Mouse (Mus musculus) right cerebral cortex, adult 2 months (tissue): ENCODE measurements around the gene Kcnk5.

Experiments
- DNase-seq, 2 experiments: peaks; one replicate each; pipeline ENCODE4 v3.0.0; 2021 to 2022; ENCODE audit warnings: low spot score in 2 of 2

The Kcnk5 gene

DNA sequence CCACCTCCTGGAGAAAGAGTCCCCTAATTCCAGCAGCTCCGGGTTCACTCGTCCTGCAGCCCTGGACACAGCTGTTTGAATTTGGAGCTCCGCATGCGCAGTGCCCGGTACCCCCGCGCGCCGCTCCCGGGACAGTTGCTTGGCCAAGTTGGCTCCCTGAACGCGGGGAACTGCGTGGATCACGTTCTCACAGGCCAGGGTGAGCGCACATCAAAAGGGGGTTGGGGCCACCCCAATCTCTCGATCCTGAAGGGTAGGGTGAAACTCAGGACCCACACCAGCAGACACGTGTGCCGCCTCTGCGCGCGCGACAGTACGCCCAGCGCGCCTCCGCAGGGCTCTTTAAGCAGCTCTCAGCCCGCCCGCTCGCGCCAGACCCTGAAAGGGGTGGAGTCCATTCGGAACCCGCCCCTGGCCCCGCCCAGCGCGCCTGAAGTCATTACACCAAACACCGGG lies at the start of gene Kcnk5:
Kcnk5 (minus strand) TSS at position 344 of the 456 bp plus-strand sequence.
- peak; percentile 58 to 63 for DNase-seq

- DNase-seq, result no peak
Measured at GRCm38 (mm10) chr14:20230063-20230491, 48.5 kb upstream of the Kcnk5 start.

GRCm38 (mm10) chr14:20229437-20229836 lies 47.8 kb upstream of the Kcnk5 start:
- DNase-seq, result no peak

DNA sequence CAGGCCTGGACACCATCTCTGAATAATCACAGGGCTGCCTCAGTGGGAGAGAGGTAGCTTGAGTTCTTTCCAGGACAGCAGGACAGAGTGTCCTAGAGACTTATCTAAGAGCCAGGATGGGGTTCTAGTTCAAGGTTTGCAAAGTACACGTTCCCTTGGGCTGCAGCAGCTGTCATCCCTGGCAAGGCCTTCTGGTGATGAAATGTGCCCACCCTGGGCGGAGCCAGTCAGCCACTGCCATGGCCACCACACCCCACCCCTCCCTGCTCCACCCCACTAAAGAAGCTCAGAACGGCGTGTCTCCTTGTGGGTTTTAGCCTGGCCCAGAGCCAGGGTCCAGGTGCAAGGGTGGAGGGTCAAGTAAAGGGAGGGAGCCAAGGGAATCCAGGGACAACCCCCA lies 46.7 kb upstream of the Kcnk5 start:
- DNase-seq, result no peak

GRCm38 (mm10) chr14:20226982-20227381 lies 45.4 kb upstream of the Kcnk5 start:
- DNase-seq, result no peak

- DNase-seq, result no peak
Measured at GRCm38 (mm10) chr14:20226488-20226887, 44.9 kb upstream of the Kcnk5 start.

DNA sequence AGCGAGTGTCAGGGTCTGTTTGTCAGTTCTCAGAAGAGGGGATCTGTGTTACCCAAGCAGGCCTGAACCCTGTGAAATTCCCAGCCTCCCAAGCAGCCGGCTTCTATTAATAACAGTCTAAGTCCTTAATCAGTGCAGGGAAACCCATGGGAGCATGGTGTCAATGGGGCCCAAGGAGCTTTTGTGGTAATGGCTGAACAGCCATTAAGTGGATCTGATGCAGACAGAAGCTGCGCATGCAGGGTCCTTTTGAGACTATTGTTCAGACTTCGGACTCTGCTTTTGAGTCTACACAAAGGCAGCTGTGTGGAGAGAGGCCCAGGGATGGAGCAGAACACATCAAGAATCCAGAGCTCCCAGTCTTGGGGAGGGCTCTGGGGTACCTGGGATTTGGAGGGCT lies 43.9 kb upstream of the Kcnk5 start:
- DNase-seq, result no peak

GRCm38 (mm10) chr14:20224576-20225218 lies 43.1 kb upstream of the Kcnk5 start:
- DNase-seq, result peak; percentile 11 to 19

DNA sequence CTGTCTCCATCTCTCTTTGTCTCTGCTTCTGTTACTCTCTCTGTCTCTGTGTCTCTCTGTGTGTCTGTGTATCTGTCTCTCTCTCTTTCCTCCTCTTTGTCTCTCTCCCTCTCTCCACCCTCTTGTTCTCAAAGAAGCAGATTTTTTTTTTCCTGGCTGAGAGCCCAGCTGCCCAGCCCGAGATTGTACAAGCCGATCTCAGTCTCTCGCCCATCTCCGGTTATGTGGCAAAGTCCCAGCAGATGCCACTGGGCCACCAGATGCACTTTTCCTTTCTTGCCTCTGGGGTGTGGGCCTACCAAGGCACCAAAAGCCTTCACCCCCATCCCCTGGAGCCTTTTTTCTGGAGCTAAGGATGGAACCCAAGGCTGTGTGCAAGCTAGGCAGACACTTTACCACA lies 42.6 kb upstream of the Kcnk5 start:
- DNase-seq, result peak; percentile 7 to 22

- DNase-seq, result no peak
Measured at GRCm38 (mm10) chr14:20223253-20223652, 41.6 kb upstream of the Kcnk5 start.

GRCm38 (mm10) chr14:20221083-20221482 lies 39.5 kb upstream of the Kcnk5 start:
- DNase-seq, result no peak

DNA sequence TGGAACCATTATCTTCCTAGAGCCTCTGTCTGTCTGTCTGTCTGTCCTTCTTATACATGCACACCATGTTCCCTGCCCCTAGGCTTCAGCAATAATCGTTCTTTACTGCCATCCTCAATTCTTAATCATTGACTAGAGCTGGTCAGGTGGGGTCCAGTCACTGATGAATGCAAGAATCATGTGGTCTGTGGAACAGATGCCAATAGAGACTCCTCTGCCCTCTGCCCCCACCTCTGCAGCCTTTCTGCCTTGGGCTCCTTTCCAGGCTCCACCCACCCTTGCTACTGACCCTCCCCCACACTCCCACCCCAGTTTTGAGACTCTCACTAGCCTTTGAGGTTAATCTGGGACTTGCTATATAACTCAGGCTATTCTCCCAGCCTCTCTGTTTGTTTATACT lies 38.2 kb upstream of the Kcnk5 start:
- no peak for DNase-seq

- DNase-seq, result no peak
Measured at GRCm38 (mm10) chr14:20217299-20217864, 35.8 kb upstream of the Kcnk5 start.

- DNase-seq, result no peak
Measured at GRCm38 (mm10) chr14:20216561-20217298, 35.1 kb upstream of the Kcnk5 start.

DNA sequence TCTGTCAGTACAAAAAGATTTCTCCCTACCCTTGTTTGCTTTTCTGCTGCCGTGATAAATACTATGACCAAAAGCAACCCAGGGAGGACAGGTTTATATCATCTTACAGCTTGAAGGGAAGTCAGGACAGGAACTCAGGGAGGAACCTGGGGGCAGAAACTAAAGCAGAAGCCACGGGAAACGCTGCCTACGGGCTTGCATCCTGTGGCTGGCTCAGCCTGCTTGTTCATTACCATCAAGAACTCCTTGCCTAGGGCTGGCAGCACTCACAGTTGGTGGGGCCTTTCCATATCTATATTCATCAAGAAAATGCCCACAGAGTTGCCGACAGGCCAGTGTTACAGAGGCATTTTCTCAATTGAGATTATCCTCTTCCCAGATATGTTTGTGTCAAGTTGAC lies 34.2 kb upstream of the Kcnk5 start:
- DNase-seq, result no peak

GRCm38 (mm10) chr14:20214125-20214524 lies 32.5 kb upstream of the Kcnk5 start:
- DNase-seq, result no peak

- DNase-seq, result no peak
Measured at GRCm38 (mm10) chr14:20211754-20212601, 30.4 kb upstream of the Kcnk5 start.

DNA sequence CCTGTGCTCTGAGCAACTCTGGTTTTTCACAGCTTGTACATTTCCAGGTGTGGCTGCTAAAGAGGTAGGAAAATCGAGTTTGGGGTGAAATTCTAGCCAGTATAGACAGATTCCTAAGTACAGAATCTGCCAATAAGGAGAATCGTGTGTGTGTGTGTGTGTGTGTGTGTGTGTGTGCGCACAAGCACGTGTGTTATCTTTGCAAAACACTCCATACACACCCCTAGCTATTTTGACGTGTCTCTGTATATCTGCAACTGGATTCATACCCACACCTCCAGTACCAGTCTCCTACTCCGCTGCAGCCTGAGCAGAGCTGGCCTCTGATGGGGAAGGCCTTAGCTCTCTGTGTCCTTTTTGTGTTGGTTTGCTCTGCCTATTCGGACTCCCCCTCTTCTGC lies 28.3 kb upstream of the Kcnk5 start:
- DNase-seq, result no peak

DNA sequence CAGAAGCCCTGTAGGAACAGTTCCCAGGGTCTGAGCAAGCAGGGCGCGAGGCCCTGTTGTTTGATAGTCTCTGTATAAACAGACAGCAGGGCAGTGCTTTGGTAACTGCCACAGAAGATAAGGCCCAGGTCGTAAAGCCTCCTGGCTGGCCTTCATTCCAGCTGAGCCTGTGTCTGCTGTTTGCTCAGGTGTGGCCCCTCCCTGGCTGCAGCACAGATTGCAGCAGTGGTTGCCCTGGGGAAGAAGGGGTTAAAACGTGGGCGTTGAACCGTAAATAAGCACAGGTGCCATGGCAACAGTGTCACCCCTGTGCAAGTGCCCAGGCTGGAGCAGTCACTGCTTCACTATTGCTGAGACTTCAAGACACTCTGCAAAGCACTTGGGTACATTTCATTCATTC lies 26.8 kb upstream of the Kcnk5 start:
- no peak for DNase-seq

- no peak for DNase-seq
Measured at GRCm38 (mm10) chr14:20205747-20206146, 24.1 kb upstream of the Kcnk5 start.

GRCm38 (mm10) chr14:20203301-20203700 lies 21.7 kb upstream of the Kcnk5 start:
- DNase-seq, result no peak

- no peak for DNase-seq
Measured at GRCm38 (mm10) chr14:20202655-20203181, 21.1 kb upstream of the Kcnk5 start.
